Mouse (Mus musculus) heart, postnatal 0 days (tissue): ENCODE data around the gene Syt2.

ENCODE experiments used
- CTCF ChIP-seq: IDR thresholded peaks from 2 replicates; pipeline ENCODE4 v1.5.1; 2016; ENCODE audit warnings: antibody characterized with exemption, control low read depth, low read depth
- EP300 ChIP-seq: IDR thresholded peaks from 2 replicates; pipeline ENCODE4 v1.6.1; 2016; ENCODE audit warnings: antibody characterized with exemption, low read depth

DNA sequence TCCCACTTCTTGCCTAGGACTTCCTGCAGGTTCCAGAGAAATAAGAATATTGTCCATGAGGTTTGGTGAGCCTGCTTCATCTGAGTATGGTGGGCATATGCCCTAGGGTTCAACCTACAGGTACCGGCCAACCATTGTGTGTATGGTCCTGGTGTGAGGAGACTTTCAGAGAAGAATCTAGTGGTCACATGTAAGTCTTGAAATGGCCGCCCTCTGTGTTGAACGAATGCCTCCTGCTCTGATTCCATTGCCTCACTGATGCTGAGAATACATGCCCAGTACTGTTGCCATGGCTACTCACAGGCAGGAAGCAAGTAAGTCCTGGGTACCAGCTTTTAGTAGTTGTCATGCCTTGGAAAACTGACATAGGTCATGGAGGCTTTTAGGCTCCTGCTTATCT is 10.2 kb upstream of the Syt2 start:
- TF ChIP-seq EP300 = no peak
- no peak for TF ChIP-seq CTCF
